Mouse (Mus musculus) intestine, postnatal 0 days (tissue): Measurements from ENCODE around the gene Eif3l. TPM values are rescaled to one million over a fixed set of nuclear protein-coding genes. Genes with fewer than 3 reads are reported as not detected.
A peak's percentile ranks its signal among the peaks of the same experiment; 100 is the strongest.

Experiments
- ATAC-seq: fragments of 200-750 bp; cut with Nextera tagmentation; 2 replicates; pipeline ENCODE4 v1.8.0; 2017; ENCODE audit warnings: mild to moderate bottlenecking, moderate TSS enrichment, moderate library complexity
- H3K27ac ChIP-seq: fragments of 300-500 bp; sonication (generic); 2 replicates; pipeline ENCODE4 v1.5.1; 2014; ENCODE audit warnings: mild to moderate bottlenecking, low read depth, low read length, moderate library complexity
- H3K27me3 ChIP-seq: fragments of 300-500 bp; sonication (generic); replicated peaks from 2 replicates; pipeline ENCODE4 v1.6.1; 2014; ENCODE audit warnings: low read length, mixed read lengths; ENCODE audit not compliant: control insufficient read depth, insufficient read depth
- H3K36me3 ChIP-seq: fragments of 300-500 bp; sonication (generic); 2 replicates; pipeline ENCODE4 v1.6.1; 2014; ENCODE audit warnings: mild to moderate bottlenecking, moderate library complexity; ENCODE audit not compliant: control insufficient read depth, insufficient read depth
- H3K4me1 ChIP-seq: fragments of 300-500 bp; sonication (generic); replicated peaks from 2 replicates; pipeline ENCODE4 v1.6.1; 2014; ENCODE audit warnings: antibody characterized with exemption, low read length, mixed read lengths; ENCODE audit not compliant: control insufficient read depth, insufficient read depth
- H3K4me2 ChIP-seq: fragments of 300-500 bp; sonication (generic); replicated peaks from 2 replicates; pipeline ENCODE4 v1.6.1; 2014; ENCODE audit warnings: low read depth, mild to moderate bottlenecking, moderate library complexity
- H3K4me3 ChIP-seq: fragments of 300-500 bp; sonication (generic); 2 replicates; pipeline ENCODE4 v1.5.1; 2014; ENCODE audit warnings: low read depth, low read length
- H3K9ac ChIP-seq: fragments of 300-500 bp; sonication (generic); 2 replicates; pipeline ENCODE4 v1.6.1; 2014; ENCODE audit warnings: mild to moderate bottlenecking, low read depth, low read length
- H3K9me3 ChIP-seq: fragments of 300-500 bp; sonication (generic); 2 replicates; pipeline ENCODE4 v1.6.1; 2016; ENCODE audit warnings: mixed run types; ENCODE audit not compliant: control insufficient read depth
- CTCF ChIP-seq: sonication (generic); IDR thresholded peaks from 2 replicates; pipeline ENCODE4 v1.5.1; 2016; ENCODE audit warnings: low read depth, mild to moderate bottlenecking, control low read depth, antibody characterized with exemption, moderate library complexity
- WGBS: fragments of 180-500 bp; shearing (Covaris S2); extraction: QIAGEN DNeasy Blood & Tissue Kit; methylation state at CpG from one replicate; pipeline ENCODE4 v1.1.7; 2014; 5-methylcytosine and 5-hydroxymethylcytosine counted together
- polyA plus RNA-seq: library from polyadenylated mRNA; unstranded; fragments of >200 nt; fragmentation: Nextera tagmentation; extraction: Ambion mirVana; gene quantifications from 2 replicates; pipeline ENCODE4 v1.2.1, GENCODE M21; 2015

Gene Eif3l
- polyA plus RNA-seq, 1 experiment from 2014 or later = 97.0 TPM

DNA sequence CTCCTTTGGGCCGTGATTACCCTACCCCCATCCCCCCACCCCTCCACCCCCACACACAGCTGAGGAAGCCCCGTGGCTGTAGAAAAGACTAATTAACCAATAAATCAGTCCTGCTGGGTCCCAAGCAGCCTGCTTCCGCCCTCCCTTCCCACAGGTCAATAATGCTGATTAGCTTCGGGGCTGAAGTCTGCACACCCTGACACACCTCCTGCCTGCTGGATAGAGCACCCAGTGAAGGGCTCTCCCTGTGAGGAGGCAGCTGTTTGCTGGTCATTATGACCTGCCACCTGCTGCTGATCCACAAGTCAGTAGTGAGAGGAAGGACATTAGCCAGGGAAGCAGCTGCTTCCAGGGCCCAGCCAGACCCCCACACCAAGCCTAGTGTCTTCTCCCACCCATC is 30.1 kb upstream of the Eif3l start:
- H3K4me2 ChIP-seq = peak overlapping the region; percentile 35
- ATAC-seq = peak; percentile 80
- no peaks in the 10 kb centered on the region for H3K9me3 ChIP-seq

DNA sequence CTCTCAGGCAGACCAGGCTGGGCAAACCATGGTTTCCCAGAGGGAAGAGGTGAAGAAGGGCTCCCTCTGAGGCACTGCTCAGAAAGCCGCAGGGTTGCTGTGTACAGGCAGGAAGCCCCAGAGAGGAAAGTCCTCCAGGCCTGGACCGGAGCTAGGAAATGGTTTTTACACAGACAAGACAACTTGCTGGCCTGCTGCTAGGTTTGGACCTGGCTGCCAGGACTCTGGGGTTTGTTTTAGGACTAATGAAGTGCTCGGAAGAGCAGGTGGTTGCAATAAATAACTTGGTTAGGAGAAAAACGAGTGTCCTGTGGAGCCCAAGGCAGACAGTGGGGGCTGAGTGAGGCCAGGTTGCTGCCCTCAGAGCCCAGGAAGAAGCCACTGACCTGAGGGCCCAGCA is 26.8 kb upstream of the Eif3l start:
- no peak overlapping the region for H3K9ac ChIP-seq
- H3K36me3 ChIP-seq = peaks cover 5% of the 10 kb centered on the region
- H3K27ac ChIP-seq = no peak overlapping the region
- H3K27me3 ChIP-seq = 0 out of 2 replicates have a peak, but pooled peaks cover 3% of the 10 kb centered on the region
- 52% methylated on average over 4 of the region's 4 CpGs for WGBS
- no peak overlapping the region for H3K4me2 ChIP-seq
- H3K4me1 ChIP-seq = no peaks in the 10 kb centered on the region; the same call in none of the 2 replicates
- no peak overlapping the region for H3K4me3 ChIP-seq
- TF ChIP-seq CTCF = no peak
- H3K9me3 ChIP-seq = no peaks in the 10 kb centered on the region
- ATAC-seq = no peak

More for the DNA sequence above, 30.1 kb upstream of the Eif3l start:
- 10% methylated on average over 4 of the region's 4 CpGs for WGBS
- no peak for TF ChIP-seq CTCF
- H3K9ac ChIP-seq = no peak overlapping the region
- H3K27ac ChIP-seq = peak overlapping the region; percentile 82
- H3K4me3 ChIP-seq = no peak overlapping the region
- peaks cover 17% of the 10 kb centered on the region; the same call in 1 of the 2 replicates for H3K27me3 ChIP-seq
- H3K36me3 ChIP-seq = no peaks in the 10 kb centered on the region
- H3K4me1 ChIP-seq = no peaks in the 10 kb centered on the region; the same call in 1 of the 2 replicates

DNA sequence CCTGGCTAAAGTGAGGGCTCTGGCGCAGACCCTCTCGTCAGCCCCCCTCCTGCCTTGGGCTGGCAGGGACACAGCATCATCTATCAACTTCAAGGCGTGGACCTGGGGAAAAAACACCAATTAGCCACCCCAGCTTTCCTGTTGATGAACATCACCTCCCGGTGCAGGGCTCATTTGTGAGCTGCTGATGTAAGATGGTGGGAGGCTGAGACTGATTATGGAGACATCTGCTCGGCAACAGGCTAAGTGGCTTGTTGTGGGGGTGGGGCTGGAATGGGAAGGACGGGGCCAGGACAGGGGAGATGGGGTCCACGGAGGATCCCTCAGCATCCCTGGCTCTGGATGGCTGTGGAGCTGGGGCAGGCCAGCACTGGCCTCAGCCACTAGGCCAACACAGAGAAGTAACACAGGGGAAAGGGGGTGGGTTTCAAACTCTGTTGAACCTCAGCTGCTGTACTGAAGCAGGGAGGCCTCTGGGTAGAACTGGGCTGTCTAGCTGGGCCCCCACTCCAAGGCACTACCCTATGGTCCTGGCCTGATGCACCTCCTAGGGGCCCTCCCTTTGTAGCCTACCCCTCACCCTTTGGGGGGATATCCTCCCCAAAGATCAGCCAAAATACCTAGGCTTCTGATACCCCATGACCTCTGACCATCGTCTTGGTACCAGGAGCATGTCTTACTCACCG is 24.7 kb upstream of the Eif3l start:
- H3K4me1 ChIP-seq = no peaks in the 10 kb centered on the region; the same call in 1 of the 2 replicates
- peaks cover 26% of the 10 kb centered on the region for H3K36me3 ChIP-seq
- H3K9me3 ChIP-seq = no peaks in the 10 kb centered on the region
- H3K4me3 ChIP-seq = no peak overlapping the region
- ATAC-seq = peak; percentile 4; the same call in 1 of the 2 replicates
- H3K27me3 ChIP-seq = no peaks in the 10 kb centered on the region
- H3K27ac ChIP-seq = peak overlapping the region; percentile 88; the same call in 1 of the 2 replicates
- TF ChIP-seq CTCF = no peak
- peak overlapping the region; percentile 48; the same call in 1 of the 2 replicates for H3K4me2 ChIP-seq
- H3K9ac ChIP-seq = no peak overlapping the region
- 54% methylated on average over 9 of the region's 9 CpGs for WGBS

DNA sequence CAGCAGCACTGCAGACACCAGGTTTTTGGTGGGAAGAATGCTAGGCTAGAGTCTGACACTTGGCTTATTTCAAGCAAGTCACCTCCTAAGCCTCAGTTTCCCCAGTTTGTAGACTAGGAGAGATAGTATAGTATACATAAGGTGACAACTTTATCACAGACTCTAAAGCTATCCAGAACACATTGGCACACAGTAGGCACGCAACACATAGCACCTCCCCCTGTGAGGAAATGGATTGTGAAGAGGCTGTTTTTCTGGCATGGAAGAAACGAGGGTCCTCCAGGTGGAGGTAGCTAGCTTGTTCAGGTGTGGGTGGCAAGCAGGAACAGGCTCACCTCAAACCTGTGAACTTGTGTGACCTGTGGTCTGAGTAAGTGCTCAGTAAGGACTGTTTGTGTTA is 24.0 kb upstream of the Eif3l start:
- Histone ChIP-seq H3K27me3 (no peaks in the 10 kb centered on the region), H3K9me3 (no peaks in the 10 kb centered on the region), H3K27ac (peak overlapping the region; percentile 88), H3K4me3 (peak overlapping the region; percentile 2; the same call in 1 of the 2 replicates), H3K4me2 (peak overlapping the region; percentile 48), H3K36me3 (peaks cover 33% of the 10 kb centered on the region), H3K9ac (0 out of 2 replicates have a peak overlapping the region, but pooled peaks have one; percentile 17), H3K4me1 (no peaks in the 10 kb centered on the region; the same call in 1 of the 2 replicates)
- TF ChIP-seq CTCF = no peak
- WGBS = 62% methylated on average over 2 of the region's 2 CpGs
- peak; percentile 20 for ATAC-seq

DNA sequence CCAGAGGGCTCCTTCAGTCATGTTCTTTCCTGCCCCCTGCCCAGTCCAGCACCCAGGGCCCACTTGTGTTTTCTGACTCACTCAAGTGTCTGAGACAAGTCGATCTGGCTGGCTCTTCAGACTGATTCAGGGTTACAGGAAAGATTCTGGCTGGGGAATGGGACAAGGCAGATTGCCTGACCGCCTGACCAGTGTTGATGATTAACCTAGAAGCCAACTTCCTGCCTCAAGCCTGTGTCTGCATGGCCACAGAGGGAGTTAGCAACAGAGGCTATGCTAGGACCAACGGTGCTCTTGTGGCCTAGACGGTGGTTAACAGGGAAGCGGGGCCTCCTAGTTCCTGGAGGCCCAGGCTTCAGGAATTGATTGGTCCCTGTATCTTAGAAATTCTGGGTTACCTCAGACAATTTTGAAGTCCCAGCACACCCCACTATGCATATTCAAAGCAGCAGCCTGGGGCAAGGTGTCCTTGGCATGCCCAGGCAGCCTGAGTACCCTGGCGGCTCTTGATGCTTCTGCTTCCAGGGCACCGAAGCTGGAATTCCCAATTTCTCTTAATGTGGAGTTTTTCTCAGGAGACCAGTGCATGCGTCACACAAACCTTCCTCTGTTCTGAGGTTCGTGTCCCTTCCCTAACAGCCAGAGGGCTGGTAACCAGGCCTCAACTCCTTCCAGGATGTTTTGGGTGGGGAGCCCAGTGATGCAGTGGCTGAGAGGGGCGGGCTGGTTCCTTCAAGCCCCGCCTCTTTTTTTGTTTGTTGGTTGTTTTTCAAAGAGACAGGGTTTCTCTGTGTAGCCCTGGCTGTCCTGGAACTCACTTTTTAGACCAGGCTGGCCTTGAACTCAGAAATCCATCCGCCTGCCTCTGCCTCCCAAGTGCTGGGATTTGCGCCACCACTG is 23.3 kb upstream of the Eif3l start:
- no peak for TF ChIP-seq CTCF
- peak; percentile 70 for ATAC-seq
- peaks cover 40% of the 10 kb centered on the region for H3K36me3 ChIP-seq
- peak overlapping the region; percentile 88 for H3K27ac ChIP-seq
- no peaks in the 10 kb centered on the region; the same call in 1 of the 2 replicates for H3K4me1 ChIP-seq
- no peaks in the 10 kb centered on the region for H3K9me3 ChIP-seq
- 46% methylated on average over 13 of the region's 13 CpGs for WGBS
- peak overlapping the region; percentile 48 for H3K4me2 ChIP-seq
- H3K27me3 ChIP-seq = no peaks in the 10 kb centered on the region
- peak overlapping the region; percentile 2; the same call in 1 of the 2 replicates for H3K4me3 ChIP-seq
- H3K9ac ChIP-seq = 0 out of 2 replicates have a peak overlapping the region, but pooled peaks have one; percentile 17

DNA sequence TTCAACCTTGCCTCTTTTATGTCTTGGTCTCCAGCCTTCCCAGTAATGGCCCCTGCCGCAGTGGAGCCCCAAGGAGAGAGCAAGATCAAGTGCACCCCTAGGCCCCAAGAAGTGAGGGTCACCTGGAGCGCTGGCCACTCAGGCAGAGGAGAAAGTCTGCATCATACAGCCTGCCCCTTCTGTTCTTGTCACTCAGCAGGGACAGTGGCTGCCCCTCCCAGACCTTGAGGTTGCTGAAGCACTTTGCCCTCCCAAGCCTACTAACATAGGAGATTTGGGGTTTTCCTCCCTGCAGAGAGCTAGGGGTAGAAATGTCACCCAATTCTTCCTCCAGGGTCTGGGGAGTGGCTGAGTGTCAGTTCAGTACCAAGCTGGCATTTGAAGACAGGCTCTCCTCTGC is 22.6 kb upstream of the Eif3l start:
- Histone ChIP-seq H3K4me3 (no peak overlapping the region), H3K9ac (no peak overlapping the region), H3K27ac (peak overlapping the region; percentile 88), H3K9me3 (no peaks in the 10 kb centered on the region), H3K36me3 (peaks cover 47% of the 10 kb centered on the region), H3K4me2 (no peak overlapping the region), H3K27me3 (no peaks in the 10 kb centered on the region), H3K4me1 (no peaks in the 10 kb centered on the region; the same call in 1 of the 2 replicates)
- no peak for ATAC-seq
- 47% methylated on average over 2 of the region's 2 CpGs for WGBS
- no peak for TF ChIP-seq CTCF
